Mouse (Mus musculus): Measurements from ENCODE around the gene Pdzrn3. TPM values are rescaled to one million over a fixed set of nuclear protein-coding genes. Genes with fewer than 3 reads are reported as not detected.

Gene Pdzrn3
- total RNA-seq, 2 experiments from 2014 or later: 96.6 to 104 TPM

DNA sequence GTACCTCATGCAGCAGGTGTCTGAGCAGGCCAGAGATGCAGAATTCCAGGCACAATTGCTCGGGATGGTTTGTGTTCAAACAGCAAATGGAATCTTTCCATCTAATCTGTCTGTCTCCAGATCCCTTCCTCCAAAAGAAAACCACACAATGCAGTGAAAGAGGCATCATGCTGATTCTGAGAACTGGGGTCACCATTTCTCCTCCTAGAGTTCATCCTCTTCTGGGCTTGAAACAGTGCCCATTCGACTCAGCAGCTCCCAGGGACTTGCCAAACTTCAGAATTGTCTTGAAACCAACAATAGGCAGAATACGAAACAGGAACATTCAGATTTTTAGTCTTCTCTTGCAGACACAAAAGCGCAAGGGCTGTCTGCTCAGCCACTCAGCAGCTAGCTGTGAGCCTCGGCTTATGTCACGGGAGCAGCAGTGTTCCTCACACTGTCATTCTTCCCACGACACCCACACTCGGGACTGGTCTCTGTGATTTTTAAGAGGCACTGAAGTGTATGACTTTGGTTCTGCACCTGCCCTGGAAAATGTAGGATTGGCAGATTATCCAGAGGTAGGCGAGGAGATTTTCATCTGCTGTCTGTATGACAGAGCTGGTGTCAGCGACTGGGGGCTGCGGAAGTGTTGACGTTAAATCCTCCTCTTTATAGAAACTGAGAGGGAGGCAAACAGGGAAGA lies 125.6 kb downstream of the Pdzrn3 start:
- Histone ChIP-seq H3K4me3 (no peak overlapping the region), H3K27ac (no peak overlapping the region)
- intact Hi-C loops (cut with DNase I): no loop called here
- TF ChIP-seq CTCF (IDR thresholded peaks at IDR 0.05): no peak
- no peak for DNase-seq

- Histone ChIP-seq H3K4me3 (no peak overlapping the region), H3K27ac (0 out of 2 replicates have a peak overlapping the region, but pooled peaks have one; percentile 2)
- no peak for DNase-seq
- no peak for TF ChIP-seq CTCF (IDR thresholded peaks at IDR 0.05)
- intact Hi-C loops (cut with DNase I): no loop called here
Observed at GRCm38 (mm10) chr6:101251160-101251559, 126.5 kb downstream of the Pdzrn3 start.

DNA sequence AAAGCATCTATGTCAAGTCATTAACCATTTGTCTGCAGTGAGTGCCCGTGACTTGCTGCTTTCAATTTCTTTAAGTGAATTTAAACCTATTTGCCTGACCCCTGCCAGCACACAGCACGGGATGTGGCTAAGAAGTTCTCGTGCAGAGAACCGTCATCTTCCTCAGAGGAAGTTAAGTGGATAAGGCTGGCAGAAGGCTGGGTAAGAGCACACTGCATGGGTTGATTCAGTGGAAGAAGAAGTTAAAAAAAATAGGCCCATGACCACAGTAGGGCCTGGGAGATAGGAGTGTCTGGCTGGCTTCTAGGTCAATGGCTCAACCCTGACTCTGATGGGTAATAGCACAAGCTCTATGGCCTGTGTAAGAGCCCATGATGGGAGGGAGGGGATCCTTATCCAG lies 131.6 kb downstream of the Pdzrn3 start:
- DNase-seq: no peak
- intact Hi-C loops (cut with DNase I): loop anchor here (5.0 kb wide), 1 partner anchor 49 kb away; no protein-coding TSS in a partner anchor
- no peak overlapping the region for H3K27ac ChIP-seq
- no peak overlapping the region for H3K4me3 ChIP-seq
- no peak for TF ChIP-seq CTCF (IDR thresholded peaks at IDR 0.05)

GRCm38 (mm10) chr6:101244355-101244754 lies 133.3 kb downstream of the Pdzrn3 start:
- TF ChIP-seq CTCF (IDR thresholded peaks at IDR 0.05): no peak
- no peak for DNase-seq
- no peak overlapping the region for H3K27ac ChIP-seq
- H3K4me3 ChIP-seq: no peak overlapping the region
- intact Hi-C loops (cut with DNase I): no loop called here

- TF ChIP-seq CTCF (IDR thresholded peaks at IDR 0.05): no peak
- no peak overlapping the region for H3K4me3 ChIP-seq
- no peak overlapping the region for H3K27ac ChIP-seq
- DNase-seq: no peak
- intact Hi-C loops (cut with DNase I): no loop called here
Observed at GRCm38 (mm10) chr6:101243189-101243815, 134.4 kb downstream of the Pdzrn3 start.

GRCm38 (mm10) chr6:101236641-101237246 lies 141.0 kb downstream of the Pdzrn3 start:
- Histone ChIP-seq H3K27ac (no peak overlapping the region), H3K4me3 (no peak overlapping the region)
- intact Hi-C loops (cut with DNase I): no loop called here
- no peak for DNase-seq
- no peak for TF ChIP-seq CTCF (IDR thresholded peaks at IDR 0.05)

GRCm38 (mm10) chr6:101236230-101236629 lies 141.5 kb downstream of the Pdzrn3 start:
- intact Hi-C loops (cut with DNase I): no loop called here

DNA sequence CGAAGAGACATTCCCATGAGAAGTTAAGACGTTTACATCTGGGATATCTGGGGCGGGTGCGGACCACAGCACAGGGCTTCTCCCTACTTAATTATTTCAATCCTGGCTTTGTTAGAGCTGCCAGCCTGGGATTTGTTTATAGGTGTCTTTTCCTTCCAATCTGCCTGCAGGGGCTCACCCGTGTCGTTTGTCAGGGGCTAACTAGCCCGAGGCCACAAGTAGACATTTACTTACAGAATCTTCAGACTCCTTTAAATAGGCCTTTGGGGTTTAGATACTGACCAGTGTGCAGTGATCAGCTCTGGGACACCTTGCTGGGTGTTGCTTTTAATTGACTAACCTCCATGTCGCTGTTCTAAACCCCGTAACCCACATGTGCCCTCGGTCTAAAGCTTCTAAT lies 143.3 kb downstream of the Pdzrn3 start:
- no peak for TF ChIP-seq CTCF (IDR thresholded peaks at IDR 0.05)
- H3K27ac ChIP-seq: no peak overlapping the region
- H3K4me3 ChIP-seq: no peak overlapping the region
- intact Hi-C loops (cut with DNase I): no loop called here
- no peak for DNase-seq

More at GRCm38 (mm10) chr6:101236230-101236629, 141.5 kb downstream of the Pdzrn3 start:
- Histone ChIP-seq H3K27ac (no peak overlapping the region), H3K4me3 (no peak overlapping the region)
- TF ChIP-seq CTCF (IDR thresholded peaks at IDR 0.05): no peak
- DNase-seq: no peak

GRCm38 (mm10) chr6:101233680-101234079 lies 144.0 kb downstream of the Pdzrn3 start:
- TF ChIP-seq CTCF (IDR thresholded peaks at IDR 0.05): no peak
- H3K27ac ChIP-seq: no peak overlapping the region
- H3K4me3 ChIP-seq: no peak overlapping the region
- peak; percentile 54 for DNase-seq
- intact Hi-C loops (cut with DNase I): no loop called here

DNA sequence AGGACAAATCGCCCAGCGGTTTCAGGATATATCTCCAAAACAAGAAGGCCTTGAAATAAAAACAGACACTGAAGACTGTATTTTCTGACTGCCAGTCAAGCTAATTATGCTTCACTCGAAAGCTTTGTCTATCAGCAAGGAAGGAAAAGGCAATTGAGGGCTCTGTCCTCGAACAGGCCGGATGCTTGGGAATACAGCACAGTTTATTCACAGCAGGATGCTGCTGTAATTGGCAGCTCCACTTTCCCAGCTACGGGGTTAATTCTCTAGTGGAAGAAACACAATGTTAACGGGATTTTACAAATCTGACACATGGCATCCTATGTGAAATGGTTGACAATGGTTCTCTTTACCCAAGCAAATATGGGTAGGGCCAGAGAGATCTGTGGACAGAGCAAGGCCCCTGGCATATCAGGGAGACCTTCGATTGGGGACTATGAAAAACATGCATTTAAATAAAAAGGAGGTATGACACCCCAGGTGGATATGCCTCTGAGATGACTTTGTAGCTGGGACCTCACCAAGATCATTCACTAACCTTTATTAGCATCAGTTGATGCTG lies 150.3 kb downstream of the Pdzrn3 start:
- intact Hi-C loops (cut with DNase I): no loop called here
- DNase-seq: no peak
- no peak for TF ChIP-seq CTCF (IDR thresholded peaks at IDR 0.05)
- Histone ChIP-seq H3K4me3 (no peak overlapping the region), H3K27ac (no peak overlapping the region)

DNA sequence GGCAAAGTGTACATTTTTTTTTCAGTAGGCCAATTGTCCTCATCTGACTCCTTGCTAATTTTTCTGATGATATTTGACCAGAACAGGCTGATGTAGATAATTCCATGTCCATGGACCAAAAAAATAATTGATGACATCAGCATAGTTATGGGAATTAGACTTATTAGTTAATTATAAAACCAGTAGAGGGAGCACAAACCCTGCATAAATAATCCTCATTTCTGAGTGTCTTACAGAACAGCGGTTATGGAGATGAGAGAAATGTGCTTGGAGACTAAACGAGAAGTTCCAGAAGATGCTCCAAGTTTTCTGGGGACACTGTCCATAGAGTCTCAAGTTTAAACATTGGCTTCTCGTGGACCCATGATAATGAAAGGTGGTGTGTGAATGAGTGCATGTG lies 157.4 kb downstream of the Pdzrn3 start:
- intact Hi-C loops (cut with DNase I): no loop called here
- Histone ChIP-seq H3K4me3 (no peak overlapping the region), H3K27ac (no peak overlapping the region)
- DNase-seq: no peak
- TF ChIP-seq CTCF (IDR thresholded peaks at IDR 0.05): peak; percentile 31; the same call in 1 of the 2 replicates

GRCm38 (mm10) chr6:101219004-101219403 lies 158.7 kb downstream of the Pdzrn3 start:
- Histone ChIP-seq H3K4me3 (no peak overlapping the region), H3K27ac (no peak overlapping the region)
- intact Hi-C loops (cut with DNase I): no loop called here
- TF ChIP-seq CTCF (IDR thresholded peaks at IDR 0.05): no peak
- DNase-seq: no peak

- Histone ChIP-seq H3K4me3 (no peak overlapping the region), H3K27ac (no peak overlapping the region)
- no peak for TF ChIP-seq CTCF (IDR thresholded peaks at IDR 0.05)
- DNase-seq: no peak
- intact Hi-C loops (cut with DNase I): no loop called here
Observed at GRCm38 (mm10) chr6:101218197-101218596, 159.5 kb downstream of the Pdzrn3 start.

Measured in gastrocnemius, adult 2 months (tissue).